Mouse (Mus musculus) erythroid progenitor cell, adult 5-6 weeks (primary cell): Measurements from ENCODE around the gene Irgm1. TPM values are rescaled to one million over a fixed set of nuclear protein-coding genes. Genes with fewer than 3 reads are reported as not detected.

Source experiments
- ATAC-seq: replicated peaks from 2 replicates; pipeline ENCODE4 v1.8.0; 2016; ENCODE audit warnings: moderate number of reproducible peaks, mild to moderate bottlenecking, moderate TSS enrichment, inconsistent platforms; ENCODE audit not compliant: poor library complexity, low FRiP score, severe bottlenecking
- total RNA-seq, 2 experiments: library from RNA; stranded (forward) in 1 of 2; stranded (reverse) in 1 of 2; fragments of 150-400 nt in 1 of 2; fragments of 186-747, 209-891 nt in 1 of 2; gene quantifications; 2 replicates each; pipeline versions ENCODE4 v1.2.3 to v1.2.4; 2015 to 2017; ENCODE audit warnings: low replicate concordance in 2 of 2

Irgm1 gene
- total RNA-seq, 2 experiments from 2014 or later = 50.3 to 51.0 TPM

DNA sequence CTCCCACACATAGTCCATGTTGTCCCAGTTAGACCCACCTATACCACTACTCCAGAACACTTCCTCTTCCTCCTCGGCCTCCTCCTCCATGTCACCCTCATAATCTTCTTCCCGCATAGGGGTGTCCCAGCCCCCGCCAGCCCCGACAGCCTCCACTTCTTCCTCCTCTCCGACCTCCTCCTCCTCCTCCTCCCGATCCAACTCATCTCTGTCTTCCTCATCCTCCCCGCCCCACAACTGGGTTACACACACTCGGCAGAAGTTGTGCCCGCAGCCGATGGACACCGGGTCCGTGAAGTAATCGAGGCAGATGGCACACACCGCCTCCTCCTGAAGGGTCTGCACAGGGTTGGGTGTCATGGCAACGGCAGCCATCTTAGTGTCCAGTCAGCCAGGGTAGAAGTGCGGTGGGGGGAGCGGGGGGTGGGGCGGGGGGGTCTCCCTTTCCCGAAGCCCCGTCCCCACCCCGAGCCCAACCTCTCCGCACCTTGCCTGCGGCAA, 55.2 kb downstream of the Irgm1 start:
- no peak for ATAC-seq

- ATAC-seq = no peak
Measured at GRCm38 (mm10) chr11:48815851-48816250, 55.6 kb downstream of the Irgm1 start.

DNA sequence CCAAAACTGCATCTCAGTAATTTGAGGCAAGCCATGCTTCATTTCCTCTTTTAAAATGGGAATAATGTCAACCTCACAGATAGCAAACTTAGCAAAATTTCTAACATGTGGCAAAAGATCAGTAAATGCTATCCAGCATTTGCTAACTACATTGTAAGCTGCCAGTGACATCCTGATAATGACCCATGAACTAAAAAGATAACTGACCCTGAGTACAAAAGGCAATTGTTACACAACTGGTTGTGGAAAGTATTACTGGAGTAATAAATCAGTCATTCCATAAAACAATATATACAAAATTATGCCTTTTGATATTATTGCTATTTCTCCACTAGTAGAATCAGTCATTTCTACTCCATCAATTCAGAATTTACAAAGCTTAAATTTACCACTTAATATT, 57.7 kb downstream of the Irgm1 start:
- no peak for ATAC-seq

Other genes starting within 250 kb of the Irgm1 start
- 648 and 827 TPM in 2 replicates for gene Rack1, start 71.4 kb downstream of the Irgm1 start, total RNA-seq (2015; ENCODE audit: low replicate concordance)
- 220 and 369 TPM in 2 replicates for gene Rack1, start 71.4 kb downstream of the Irgm1 start, total RNA-seq (2017; ENCODE audit: low replicate concordance)
- gene Trim41, start 54.3 kb downstream of the Irgm1 start, total RNA-seq (2015; ENCODE audit: low replicate concordance) = 8.8 and 10.1 TPM in 2 replicates
- 17.5 and 41.5 TPM in 2 replicates for gene Trim41, start 54.3 kb downstream of the Irgm1 start, total RNA-seq (2017; ENCODE audit: low replicate concordance)
- 0.42 TPM in 1 of 2 replicates, not detected in the other for gene Trim7, start 45.5 kb downstream of the Irgm1 start, total RNA-seq (2015; ENCODE audit: low replicate concordance)
- 1.0 TPM in 1 of 2 replicates, not detected in the other for gene Trim7, start 45.5 kb downstream of the Irgm1 start, total RNA-seq (2017; ENCODE audit: low replicate concordance)
- 2.9 TPM in 1 of 2 replicates, not detected in the other for gene Gm12184, start 45.0 kb downstream of the Irgm1 start, total RNA-seq (2015; ENCODE audit: low replicate concordance)
- 9.6 TPM in 1 of 2 replicates, not detected in the other for gene Gm12184, start 45.0 kb downstream of the Irgm1 start, total RNA-seq (2017; ENCODE audit: low replicate concordance)
- 0.72 and 1.7 TPM in 2 replicates for gene Gm5431, start 30.5 kb upstream of the Irgm1 start, total RNA-seq (2015; ENCODE audit: low replicate concordance)
- gene Gm5431, start 30.5 kb upstream of the Irgm1 start, total RNA-seq (2017; ENCODE audit: low replicate concordance) = 0.64 and 1.5 TPM in 2 replicates
- 6.3 and 13.7 TPM in 2 replicates for gene Psme2b, start 74.5 kb upstream of the Irgm1 start, total RNA-seq (2015; ENCODE audit: low replicate concordance)
- 0.90 and 2.6 TPM in 2 replicates for gene Psme2b, start 74.5 kb upstream of the Irgm1 start, total RNA-seq (2017; ENCODE audit: low replicate concordance)
- 1.7 and 3.2 TPM in 2 replicates for gene Olfr56, start 107.2 kb upstream of the Irgm1 start, total RNA-seq (2015; ENCODE audit: low replicate concordance)
- gene Olfr56, start 107.2 kb upstream of the Irgm1 start, total RNA-seq (2017; ENCODE audit: low replicate concordance) = 1.5 and 6.1 TPM in 2 replicates
- gene 9930111J21Rik1, start 107.7 kb upstream of the Irgm1 start, total RNA-seq (2015; ENCODE audit: low replicate concordance) = 12.2 and 15.5 TPM in 2 replicates
- 1.4 and 5.0 TPM in 2 replicates for gene 9930111J21Rik1, start 107.7 kb upstream of the Irgm1 start, total RNA-seq (2017; ENCODE audit: low replicate concordance)
- 1.1 TPM in 1 of 2 replicates, not detected in the other for gene Gm12185, start 120.5 kb upstream of the Irgm1 start, total RNA-seq (2015; ENCODE audit: low replicate concordance)
- gene Gm12185, start 120.5 kb upstream of the Irgm1 start, total RNA-seq (2017; ENCODE audit: low replicate concordance) = not detected in 2 replicates
- not detected in 2 replicates for gene Tgtp1, start 122.5 kb upstream of the Irgm1 start, total RNA-seq (2015; ENCODE audit: low replicate concordance)
- 2.6 and 3.5 TPM in 2 replicates for gene Tgtp1, start 122.5 kb upstream of the Irgm1 start, total RNA-seq (2017; ENCODE audit: low replicate concordance)
- gene 9930111J21Rik2, start 179.6 kb upstream of the Irgm1 start, total RNA-seq (2015; ENCODE audit: low replicate concordance) = 19.1 and 19.3 TPM in 2 replicates
- 13.3 and 13.7 TPM in 2 replicates for gene 9930111J21Rik2, start 179.6 kb upstream of the Irgm1 start, total RNA-seq (2017; ENCODE audit: low replicate concordance)
- gene Tgtp2, start 192.5 kb upstream of the Irgm1 start, total RNA-seq (2015; ENCODE audit: low replicate concordance) = 10.5 and 29.3 TPM in 2 replicates
- gene Tgtp2, start 192.5 kb upstream of the Irgm1 start, total RNA-seq (2017; ENCODE audit: low replicate concordance) = 19.6 and 28.1 TPM in 2 replicates
- 54.1 and 55.9 TPM in 2 replicates for gene Ifi47, start 204.9 kb upstream of the Irgm1 start, total RNA-seq (2015; ENCODE audit: low replicate concordance)
- 17.2 and 18.8 TPM in 2 replicates for gene Ifi47, start 204.9 kb upstream of the Irgm1 start, total RNA-seq (2017; ENCODE audit: low replicate concordance)
- not detected in 2 replicates for gene Olfr1396, start 243.2 kb upstream of the Irgm1 start, total RNA-seq (2015; ENCODE audit: low replicate concordance)
- not detected in 2 replicates for gene Olfr1396, start 243.2 kb upstream of the Irgm1 start, total RNA-seq (2017; ENCODE audit: low replicate concordance)